Mouse (Mus musculus) gastrocnemius, postnatal 25 days (tissue): ENCODE data around the gene Mamdc4. TPM values are rescaled to one million over a fixed set of nuclear protein-coding genes. Genes with fewer than 3 reads are reported as not detected.

Source experiments
- DNase-seq: peaks from one replicate; pipeline ENCODE4 v3.0.0; 2022
- long read RNA-seq, 2 experiments: library from polyadenylated mRNA; stranded (forward); transcript quantifications; one replicate each; pipeline ENCODE4 v2.0.0; 2021
- total RNA-seq, 2 experiments: library from RNA; stranded (reverse); gene quantifications; 1 replicate in 1 of 2; 2 replicates in 1 of 2; pipeline ENCODE4 v1.2.3; 2021

The Mamdc4 gene
- total RNA-seq = 1 to 10 TPM; 1.7 to 3.2 TPM
- long read RNA-seq, experiment 1 = 0 reads
- long read RNA-seq, experiment 2, partial matches to known transcripts = 0 of 1 reads
- long read RNA-seq, experiment 2, other reads (novel, unspliced or antisense) = 1 of 1 reads

- DNase-seq = peak; percentile 96
Measured at GRCm38 (mm10) chr2:25574579-25575431, at the start of gene Mamdc4, which contains the start of gene Phpt1. TSS of gene Mamdc4 (minus strand) at chr2:25574845. TSS of gene Phpt1 (minus strand) at chr2:25575224.

GRCm38 (mm10) chr2:25621229-25622200, 46.9 kb upstream of the Mamdc4 start, which contains the start of gene Tmem141:
TSS of gene Tmem141 (minus strand) at chr2:25622005.
- DNase-seq = peak; percentile 90

DNA sequence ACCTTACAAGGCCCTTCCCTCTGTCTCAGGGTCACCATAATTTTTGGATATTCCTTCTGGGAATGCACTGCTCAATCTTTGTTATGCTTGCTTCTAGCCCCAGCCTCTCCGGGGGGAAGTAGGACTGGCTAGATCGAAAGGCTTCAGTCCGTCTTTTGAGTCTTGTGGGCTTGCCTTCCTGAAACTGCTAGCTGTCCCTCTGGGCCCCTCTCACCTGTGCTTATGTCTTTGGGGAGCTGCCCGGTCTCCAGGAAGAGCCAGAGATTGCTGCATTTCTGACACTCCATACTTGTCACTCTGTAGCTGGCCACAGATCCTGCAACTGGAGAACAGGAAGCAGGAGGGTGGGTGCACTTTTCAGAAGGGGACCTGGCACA, 46.2 kb upstream of the Mamdc4 start:
- DNase-seq = no peak

DNA sequence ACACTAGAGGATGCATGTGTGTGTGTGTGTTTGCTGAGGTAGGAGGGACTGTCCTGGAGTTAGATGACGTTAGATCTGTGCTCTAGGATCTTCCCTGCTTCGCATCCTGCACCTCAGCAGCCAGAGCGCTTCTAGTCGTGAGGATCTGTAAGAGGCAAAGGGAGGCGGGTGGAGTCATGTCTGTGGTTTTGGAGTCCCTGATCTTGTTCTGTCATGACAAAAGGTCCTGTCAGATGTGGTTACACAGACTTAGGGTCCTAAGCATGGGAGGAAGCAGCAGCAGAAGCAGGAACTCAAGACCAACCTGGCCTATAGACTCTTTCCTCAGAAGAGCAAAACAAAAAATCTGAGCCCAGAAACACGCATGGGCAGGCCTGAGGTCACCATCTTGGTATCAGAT, 45.7 kb upstream of the Mamdc4 start:
- no peak for DNase-seq

GRCm38 (mm10) chr2:25617578-25617977, 42.9 kb upstream of the Mamdc4 start, which contains the start of gene Ccdc183:
TSS of gene Ccdc183 (minus strand) at chr2:25617678.
- no peak for DNase-seq

DNA sequence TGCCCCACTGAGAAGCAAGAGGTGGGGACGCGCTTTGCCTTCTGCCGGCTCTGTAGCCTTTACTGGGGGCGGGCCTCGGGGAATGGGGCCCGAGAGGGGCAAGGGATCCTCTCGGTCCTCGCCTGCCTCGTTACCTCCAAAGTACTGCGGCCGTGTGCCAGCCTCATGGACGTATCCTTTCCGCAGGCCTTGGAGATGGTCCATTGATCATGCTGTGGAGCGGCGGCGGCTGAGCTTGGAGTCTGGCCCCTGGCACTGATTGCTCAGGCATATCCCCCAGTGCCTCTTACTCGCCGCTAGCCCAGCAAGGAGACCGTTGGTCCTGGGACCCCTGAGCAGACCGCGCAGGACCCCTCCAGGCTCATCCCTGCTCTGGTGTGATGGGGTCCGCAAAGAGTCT, 41.8 kb upstream of the Mamdc4 start:
- no peak for DNase-seq

DNA sequence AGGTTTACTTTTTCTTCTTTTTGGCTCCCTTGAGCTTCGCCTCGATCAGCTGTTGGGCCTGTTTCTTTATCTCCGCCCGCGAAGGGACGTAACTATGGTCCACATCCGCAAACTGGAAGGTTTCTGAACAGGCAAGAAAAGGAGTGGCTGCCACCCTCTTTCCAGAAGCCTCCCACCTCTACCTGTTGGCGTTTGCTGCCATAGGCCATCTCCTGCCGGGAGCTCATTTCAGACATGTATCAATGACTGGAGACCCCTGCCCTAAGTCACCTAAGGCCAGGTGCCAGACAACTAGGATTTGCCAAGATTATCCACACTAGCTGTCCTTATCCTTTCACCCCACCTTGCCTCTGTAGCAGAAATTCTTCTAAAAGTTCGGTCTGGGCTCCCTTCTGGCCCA, 34.0 kb upstream of the Mamdc4 start:
- DNase-seq = no peak

DNA sequence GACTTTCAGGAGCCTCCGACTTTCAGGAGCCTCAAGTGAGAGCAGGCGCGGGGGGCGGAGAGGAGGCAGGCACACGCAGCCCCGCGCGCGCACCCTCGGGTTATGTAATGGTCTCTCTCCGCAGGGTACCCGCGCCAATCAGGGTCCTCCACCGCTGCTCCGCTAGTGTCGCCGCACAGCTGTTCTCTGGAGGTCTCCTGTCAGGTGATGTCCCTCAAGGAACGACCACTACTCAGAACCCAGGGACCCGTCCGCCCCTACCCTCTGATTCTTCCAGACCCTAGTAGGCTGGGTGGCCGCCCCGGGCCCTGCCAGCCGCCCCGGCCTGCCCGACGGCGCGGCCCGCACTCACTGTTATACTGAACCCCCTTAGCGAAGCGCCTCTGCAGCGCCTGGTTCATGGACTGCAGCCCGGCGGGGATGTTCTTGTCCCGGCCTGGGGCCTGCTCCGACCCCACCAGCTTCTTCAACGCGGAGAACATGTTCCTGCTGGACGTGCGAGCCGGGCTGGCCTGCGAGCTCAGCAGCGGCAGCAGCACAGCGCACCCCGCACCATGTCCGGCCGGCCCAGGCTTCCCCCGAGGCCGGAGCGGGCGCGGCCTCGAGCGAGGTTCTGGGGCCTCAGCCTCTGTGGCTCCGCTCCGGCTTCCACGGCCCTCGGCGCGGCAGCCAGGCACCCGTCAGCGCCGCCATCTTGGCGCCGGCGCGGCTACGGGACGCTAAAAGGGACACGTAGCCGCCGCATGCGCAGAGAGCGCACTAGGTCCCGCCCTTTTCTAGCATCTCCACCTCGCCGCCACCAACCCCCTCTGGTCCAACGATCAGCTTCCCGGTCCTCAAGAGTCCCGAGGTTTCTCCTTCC, 33.3 kb upstream of the Mamdc4 start, which contains the start of gene Rabl6:
Gene Rabl6 (minus strand): TSS at position 761 of the 862 bp plus-strand sequence.
- peak; percentile 89 for DNase-seq

DNA sequence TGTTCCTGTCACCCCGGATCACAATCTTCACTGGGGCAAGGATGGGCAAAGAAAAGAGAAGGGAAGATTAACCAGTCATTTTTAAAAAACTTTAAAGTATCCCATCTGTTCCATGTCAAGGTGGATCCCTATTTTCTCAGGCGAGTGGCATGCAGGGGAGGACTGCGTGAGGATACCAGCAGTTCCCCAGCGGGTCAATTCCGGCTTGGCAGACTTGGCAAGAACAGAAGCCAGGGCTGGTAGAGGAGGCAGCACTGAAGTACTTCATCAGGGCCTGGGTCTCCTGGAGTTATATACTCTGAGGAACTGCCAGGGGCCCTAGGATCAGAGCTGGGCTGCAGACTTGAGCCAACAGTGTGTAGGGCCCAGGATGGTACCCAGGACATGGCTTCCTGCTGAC, 27.9 kb upstream of the Mamdc4 start:
- DNase-seq = no peak

DNA sequence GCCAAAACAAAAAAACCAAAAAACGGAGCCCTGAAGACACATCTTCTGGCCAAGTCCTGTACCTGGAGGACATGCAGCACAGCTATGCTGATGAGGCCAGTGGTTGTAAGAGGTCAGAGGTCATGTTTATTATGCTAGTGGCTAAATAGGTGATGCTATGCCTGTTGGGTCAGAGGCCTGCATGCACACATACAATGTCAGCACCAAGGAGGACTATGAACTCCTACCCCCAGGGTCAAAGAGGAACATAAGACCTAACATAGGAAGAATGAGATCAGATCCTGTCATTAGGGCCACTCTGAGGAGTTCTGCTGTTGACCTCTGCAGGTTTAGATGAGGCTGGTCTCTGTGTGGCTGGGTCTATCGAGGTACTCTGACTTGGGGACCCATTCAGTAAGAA, 25.4 kb upstream of the Mamdc4 start:
- DNase-seq = no peak

DNA sequence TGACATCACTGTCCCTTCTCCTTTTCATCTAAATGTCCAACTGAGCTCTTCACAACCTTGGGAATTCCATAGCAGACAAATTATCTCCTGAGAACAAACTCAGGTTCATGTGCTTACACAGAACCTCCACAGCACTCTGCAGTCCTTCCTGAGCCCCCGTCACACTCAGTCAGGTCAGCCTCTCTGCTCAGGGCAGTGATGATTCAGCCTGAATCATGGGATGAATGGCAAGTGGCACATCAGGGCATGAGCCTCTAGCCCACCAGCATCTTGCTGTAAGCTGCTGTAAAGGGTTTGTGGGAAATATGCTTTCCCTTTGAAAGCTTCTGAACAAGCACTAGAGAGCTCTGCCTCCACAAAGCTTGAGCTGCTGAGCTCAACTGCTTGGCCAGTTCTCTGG, 24.1 kb upstream of the Mamdc4 start:
- DNase-seq = no peak

GRCm38 (mm10) chr2:25596765-25597510, 22.3 kb upstream of the Mamdc4 start:
- DNase-seq = no peak

DNA sequence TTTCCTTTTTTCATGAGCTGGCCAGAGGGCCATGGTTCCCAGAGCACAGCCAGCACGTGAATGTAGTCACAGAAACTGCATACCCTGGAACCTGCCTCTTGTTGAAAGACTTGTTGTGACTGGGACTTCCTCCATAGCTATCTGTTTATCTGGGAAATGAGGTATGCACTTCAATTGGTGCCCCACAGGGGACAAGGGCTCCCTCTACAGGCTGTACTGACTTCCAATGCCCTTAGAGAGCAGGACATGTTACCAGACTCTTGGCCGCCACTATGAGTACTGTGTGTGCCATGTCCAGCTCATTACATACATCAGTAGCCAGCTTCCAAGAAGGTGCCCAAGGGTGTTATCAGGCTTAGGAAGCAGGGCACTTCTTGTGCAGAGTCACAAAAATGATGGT, 17.2 kb upstream of the Mamdc4 start:
- no peak for DNase-seq

- DNase-seq = no peak
Measured at GRCm38 (mm10) chr2:25588227-25588907, 13.7 kb upstream of the Mamdc4 start.

GRCm38 (mm10) chr2:25587290-25587689, 12.6 kb upstream of the Mamdc4 start:
- no peak for DNase-seq

GRCm38 (mm10) chr2:25585601-25586000, 11.0 kb upstream of the Mamdc4 start:
- no peak for DNase-seq

DNA sequence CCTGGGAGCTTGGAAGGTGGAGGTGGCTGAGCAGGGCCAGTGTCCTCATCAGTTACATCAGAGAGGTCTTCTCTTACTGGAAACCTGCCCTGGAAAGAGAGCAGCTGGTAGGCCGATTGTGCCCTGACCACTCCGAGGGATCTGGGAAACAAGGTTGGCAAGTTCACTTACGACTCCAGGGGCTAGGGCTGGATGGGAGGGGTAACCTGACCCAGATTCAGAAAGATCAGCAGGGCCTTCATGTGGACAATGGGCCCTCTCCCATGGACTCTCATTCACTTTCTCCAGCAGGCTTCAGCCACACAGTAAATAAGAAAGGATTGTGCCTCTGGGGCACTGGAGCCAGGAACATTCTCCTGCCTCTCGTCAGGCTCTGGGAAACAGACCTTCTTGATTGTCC, 10.2 kb upstream of the Mamdc4 start:
- DNase-seq = no peak

DNA sequence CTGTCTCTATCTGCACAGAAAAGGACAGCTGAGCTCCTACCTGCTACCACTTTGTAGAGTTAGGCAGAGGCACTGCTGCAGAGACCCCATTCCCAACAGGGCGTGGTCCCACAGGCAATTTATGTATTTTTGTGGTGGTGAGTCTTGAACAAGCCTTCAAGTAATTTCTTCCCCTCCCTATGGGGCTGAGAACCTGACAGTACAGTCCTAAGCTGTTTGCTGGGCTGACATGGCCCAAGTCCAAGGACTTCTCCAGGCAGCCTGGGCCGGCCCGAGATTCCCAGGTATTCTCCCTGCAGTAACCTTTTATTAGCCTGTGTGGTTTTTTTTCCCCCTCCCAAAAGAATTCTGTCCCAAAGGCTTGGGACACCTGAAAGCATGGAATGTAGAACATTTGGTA, 9.5 kb upstream of the Mamdc4 start:
- no peak for DNase-seq

DNA sequence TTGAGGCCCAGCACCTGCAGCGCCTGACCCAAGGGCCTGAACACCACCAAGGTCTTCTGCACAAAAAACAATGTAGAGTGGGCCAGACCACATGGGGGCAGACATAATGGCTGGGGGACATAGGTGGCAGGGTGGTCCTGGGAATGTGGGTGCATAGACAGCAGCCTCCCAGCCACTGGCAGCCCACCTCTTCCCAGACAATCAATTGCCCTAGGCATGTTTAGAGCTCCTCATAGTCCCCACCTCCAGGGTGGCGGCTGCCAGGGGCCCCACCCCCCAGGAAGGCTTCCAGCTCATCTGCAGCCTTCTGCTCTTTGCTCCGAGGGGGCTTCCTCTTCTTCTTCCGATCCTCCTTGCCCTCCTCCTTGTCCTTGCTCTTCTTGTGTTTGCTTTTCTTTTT, 8.9 kb upstream of the Mamdc4 start:
- no peak for DNase-seq

DNA sequence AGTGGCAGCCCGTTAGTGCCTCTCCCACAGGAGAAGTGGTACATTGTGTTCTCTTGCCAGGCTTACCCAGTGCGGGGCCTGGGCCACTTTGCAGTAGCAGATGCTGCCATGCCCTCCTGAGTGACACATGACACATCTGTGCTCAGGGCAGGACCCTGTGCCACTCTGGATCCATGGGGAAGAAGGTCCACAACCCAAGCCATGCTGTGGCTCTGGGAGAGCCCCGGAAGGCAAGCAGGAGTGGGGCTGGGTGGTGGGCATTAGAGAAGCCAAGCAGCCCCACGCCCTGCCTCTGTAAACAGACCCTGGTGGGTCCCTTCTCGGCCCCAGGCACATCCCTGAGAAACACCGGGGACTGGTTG, 8.5 kb upstream of the Mamdc4 start:
- DNase-seq = no peak
